Mouse (Mus musculus) thymus, postnatal 0 days (tissue): ENCODE measurements around the gene Fbln7. TPM values are rescaled to one million over a fixed set of nuclear protein-coding genes. Genes with fewer than 3 reads are reported as not detected.

Experiments used
- DNase-seq: peaks from one replicate; pipeline ENCODE4 v3.0.0-alpha.2; 2015; ENCODE audit warnings: low spot score
- polyA plus RNA-seq: library from polyadenylated mRNA; unstranded; fragments of >200 nt; fragmentation: Nextera tagmentation; extraction: Ambion mirVana; gene quantifications from 2 replicates; pipeline ENCODE4 v1.2.1, GENCODE M21; 2015

Gene Fbln7
- polyA plus RNA-seq, 1 experiment from 2014 or later = 1.3 TPM

GRCm38 (mm10) chr2:128871656-128872055 is 8.9 kb downstream of the Fbln7 start:
- DNase-seq = no peak

DNA sequence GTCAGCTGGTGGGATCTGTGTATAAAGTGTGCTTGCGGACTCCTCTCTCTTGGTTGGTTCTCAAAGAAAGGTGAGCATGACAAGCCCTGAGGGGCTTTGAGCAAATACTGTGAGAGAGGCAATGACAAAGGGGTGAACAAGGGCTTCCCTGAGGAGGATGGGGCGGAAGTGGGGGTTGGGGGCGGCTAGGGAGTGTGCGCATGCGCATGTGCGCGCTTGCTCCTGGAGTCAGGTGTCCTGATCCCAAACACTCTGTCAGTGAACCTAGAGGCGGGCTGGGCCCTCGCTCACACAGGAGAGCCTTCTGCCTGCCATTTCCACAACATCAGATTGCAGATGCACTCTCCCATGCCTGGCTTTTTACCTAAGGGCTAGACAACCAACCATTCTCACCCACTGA is 9.5 kb downstream of the Fbln7 start:
- DNase-seq = no peak

GRCm38 (mm10) chr2:128875526-128875925 is 12.7 kb downstream of the Fbln7 start:
- DNase-seq = no peak

DNA sequence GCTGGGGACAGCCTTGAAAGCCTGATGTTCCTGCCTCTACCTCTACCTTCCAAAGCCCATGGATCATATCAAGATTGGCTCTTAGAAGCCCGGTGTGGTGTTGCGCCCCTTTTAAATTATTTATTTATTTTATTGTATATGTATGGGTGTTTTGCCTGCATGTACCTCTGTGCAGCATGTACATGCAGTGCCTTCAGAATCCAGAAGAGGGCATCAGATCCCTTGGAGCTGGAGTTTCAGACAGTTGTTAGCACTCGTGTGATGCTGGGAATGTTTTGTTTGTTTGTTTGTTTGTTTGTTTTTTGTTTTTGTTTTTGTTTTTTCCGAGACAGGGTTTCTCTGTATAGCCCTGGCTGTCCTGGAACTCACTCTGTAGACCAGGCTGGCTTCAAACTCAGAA is 18.5 kb downstream of the Fbln7 start:
- peak; percentile 12 for DNase-seq

DNA sequence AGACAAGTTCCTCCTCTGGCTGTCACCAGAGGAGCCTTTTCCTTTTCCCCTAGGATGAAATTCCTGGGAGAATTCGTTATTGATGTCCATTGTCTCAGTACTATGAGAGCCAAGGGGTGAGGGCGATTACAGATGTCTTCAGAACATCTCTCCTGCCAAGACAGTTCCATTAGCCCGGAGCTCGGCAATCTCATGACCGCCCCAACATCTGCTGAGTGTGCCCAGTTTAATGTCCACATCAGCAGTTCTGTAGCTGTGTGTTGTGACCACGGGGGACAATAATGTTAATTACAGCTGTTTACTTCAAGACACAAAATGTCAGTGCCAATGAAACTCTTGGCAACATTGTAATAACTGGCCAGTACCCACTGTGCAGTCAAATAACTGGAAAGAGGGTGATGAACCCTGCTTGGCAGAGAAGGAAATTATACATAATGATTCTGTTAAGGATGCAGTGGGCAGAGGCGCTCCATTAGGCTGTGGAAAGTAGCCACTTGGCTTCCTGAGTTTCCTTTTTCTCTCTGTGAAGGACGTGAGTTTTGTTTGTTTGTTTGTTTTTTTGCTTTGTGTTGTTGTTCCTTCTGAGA is 22.5 kb downstream of the Fbln7 start:
- DNase-seq = no peak

DNA sequence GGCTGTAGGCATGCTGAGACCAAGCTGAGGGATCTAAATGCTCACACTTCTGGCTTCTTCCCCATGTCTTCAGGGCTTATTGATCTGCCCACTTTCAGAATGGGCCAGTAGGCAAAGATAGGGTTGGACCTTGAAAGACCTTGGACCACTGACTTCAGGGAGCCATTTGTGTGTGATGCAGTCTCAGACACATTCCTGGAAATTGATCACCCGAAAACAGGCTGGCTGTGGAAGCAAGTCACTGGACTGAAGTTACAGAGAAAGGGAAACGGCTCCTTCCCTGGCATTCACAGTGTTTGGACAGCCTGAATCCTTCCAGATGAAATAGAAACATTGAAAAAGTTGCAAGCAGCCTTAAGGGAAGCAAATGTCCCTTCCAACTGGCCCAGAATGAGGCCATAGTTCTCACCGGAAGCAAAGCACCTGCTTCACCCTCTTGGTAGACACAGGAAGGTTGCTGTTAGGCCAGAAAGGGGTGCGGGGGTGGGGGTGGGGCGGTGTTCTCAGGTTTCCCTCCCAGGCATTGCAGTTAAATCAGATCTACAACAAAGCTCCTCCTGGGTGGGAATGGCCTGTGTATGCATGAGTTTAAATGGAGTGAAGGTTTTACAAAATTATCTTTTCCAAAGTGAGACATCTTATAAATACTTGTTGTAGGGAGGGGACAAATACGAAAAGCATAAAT is 25.2 kb downstream of the Fbln7 start:
- no peak for DNase-seq

- no peak for DNase-seq
These were observed 28.0 kb downstream of the Fbln7 start for GRCm38 (mm10) chr2:128890661-128891335.

- DNase-seq = peak; percentile 7
These were observed 29.5 kb downstream of the Fbln7 start for GRCm38 (mm10) chr2:128892180-128892721.

GRCm38 (mm10) chr2:128902843-128903242 is 40.1 kb downstream of the Fbln7 start:
- DNase-seq = no peak

GRCm38 (mm10) chr2:128903661-128904060 is 40.9 kb downstream of the Fbln7 start:
- DNase-seq = no peak

DNA sequence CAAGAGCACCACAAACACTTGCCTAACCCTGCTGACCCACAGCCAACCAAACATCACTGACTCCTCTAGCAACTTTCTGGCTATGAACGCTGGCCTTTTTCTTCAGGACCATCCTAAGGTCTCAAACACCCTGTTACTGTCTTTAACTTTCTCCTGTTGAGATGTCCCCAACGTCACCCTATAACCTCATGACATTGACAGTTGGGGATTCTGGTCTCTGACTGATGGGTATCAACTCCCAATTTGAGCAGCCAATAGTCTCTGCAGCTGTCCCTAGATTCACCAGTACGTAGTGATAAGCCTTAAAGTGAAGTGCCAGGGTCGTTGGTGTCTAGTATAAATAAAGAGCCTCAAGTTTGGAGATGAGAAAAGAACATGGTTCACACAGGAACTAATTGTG is 52.2 kb downstream of the Fbln7 start:
- DNase-seq = no peak

DNA sequence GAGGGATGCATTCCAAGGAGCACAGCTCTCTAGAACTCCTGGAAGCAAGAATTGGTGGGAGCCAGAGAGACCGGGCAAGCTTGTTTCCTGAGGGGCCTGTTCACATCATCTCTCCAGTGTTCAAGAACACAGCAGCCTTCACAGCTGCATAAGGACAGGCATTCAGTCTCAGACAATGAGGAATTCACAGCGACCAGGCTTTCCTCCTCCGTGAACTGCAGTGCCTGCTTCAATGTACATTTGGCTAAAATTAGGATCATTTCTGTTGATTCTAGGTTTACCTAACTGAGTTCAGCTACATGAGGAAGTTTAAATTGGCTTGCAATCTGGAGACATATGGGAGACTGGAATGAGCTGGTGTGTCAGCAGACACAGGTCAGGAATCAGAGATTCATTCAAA is 53.7 kb downstream of the Fbln7 start:
- DNase-seq = no peak

DNA sequence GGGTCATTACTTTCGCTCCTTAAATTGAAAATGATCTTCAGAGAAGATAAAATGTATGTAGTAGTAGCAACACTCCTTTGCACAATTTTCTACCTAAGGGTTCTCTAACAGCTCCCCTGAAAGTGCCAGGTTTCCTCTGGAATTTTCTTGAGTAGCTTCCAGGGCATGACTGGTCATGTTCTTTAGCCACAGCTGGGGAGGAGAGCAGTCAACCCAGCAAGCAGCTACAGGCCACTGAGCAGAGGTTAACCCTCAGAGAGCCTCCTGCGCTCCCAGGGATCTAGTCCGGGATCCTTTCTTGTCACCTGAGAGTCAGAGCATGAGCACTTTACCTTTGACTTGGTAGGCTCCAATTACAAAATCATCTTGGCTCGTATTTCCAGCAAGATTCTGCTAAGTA is 62.0 kb downstream of the Fbln7 start:
- DNase-seq = no peak

DNA sequence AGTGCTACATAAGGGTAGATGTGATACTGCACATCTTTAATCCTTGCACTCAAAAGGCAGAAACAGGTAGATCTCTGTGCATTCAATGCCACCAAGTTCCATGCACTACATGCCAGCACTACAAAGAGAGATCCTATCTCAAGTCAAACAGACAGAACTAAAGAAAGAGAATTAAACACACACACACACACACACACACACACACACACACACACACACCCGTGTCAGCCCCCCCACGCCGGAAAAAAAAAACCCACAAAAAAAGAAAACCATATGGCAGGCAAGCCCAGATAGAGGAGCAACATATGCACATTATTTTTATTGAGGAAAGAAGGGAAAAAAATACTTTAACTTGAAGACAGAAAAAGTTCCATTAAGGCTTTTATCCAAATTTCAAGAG is 65.7 kb downstream of the Fbln7 start:
- DNase-seq = peak; percentile 23

GRCm38 (mm10) chr2:128930704-128931103 is 67.9 kb downstream of the Fbln7 start:
- DNase-seq = no peak

DNA sequence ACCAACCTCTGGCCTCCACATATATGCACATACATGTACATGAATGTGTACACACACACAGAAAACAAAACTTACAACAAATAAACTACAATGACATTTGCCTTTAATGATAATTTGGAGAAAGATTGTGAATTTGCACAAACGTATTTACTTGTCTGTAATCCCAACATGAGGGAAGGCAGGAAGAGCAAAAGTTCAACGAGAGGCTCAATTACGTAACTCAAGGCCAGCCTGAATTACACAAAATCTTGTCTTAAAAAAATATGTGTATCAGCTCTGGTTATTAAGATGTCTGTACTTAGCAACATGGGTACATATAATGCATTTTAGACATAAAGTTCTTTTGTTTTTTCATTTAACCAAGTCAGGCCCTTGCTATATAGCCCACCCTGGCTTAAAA is 73.5 kb downstream of the Fbln7 start:
- DNase-seq = no peak

- peak; percentile 98 for DNase-seq
These were observed 81.1 kb downstream of the Fbln7 start, which contains the start of gene Zc3h8 for GRCm38 (mm10) chr2:128943538-128944528. TSS of gene Zc3h8 (minus strand) at chr2:128944077.
